Mouse (Mus musculus): ENCODE results near the gene Lmo2. TPM values are rescaled to one million over a fixed set of nuclear protein-coding genes. Genes with fewer than 3 reads are reported as not detected.
"Not testable (repeated sequence)": the region's sequence is repeated elsewhere in the genome, so short reads cannot be mapped to it uniquely, and the experiment has no call there.

Lmo2 gene
- total and polyA plus RNA-seq, 3 experiments = 119 to 255 (median 184) TPM

DNA sequence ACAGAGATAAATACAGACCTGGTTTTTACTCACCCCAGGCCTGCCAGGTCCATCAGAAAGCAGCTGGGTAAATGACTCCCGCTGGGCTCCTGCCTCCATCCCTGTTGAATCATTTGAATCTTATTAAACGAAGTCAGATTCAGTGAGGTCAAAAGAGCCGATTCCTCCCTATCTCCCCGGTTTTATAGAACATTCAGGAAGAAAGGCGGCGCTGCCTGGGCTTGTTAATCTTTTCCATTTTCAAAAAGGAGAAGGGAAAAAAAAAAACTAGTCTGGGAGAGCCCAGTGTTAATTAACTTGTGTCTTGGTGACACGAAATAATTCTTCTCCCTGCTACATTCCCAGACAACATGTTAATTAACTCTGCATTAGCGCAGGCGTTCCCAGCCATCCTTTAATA lies 19.9 kb downstream of the Lmo2 start:
- ATAC-seq (ENCODE audit: extremely low read depth, insufficient number of reproducible peaks, low FRiP score, poor library complexity, severe bottlenecking) (no peak), DNase-seq (ENCODE audit: low spot score) (no peak)
- H3K4me1 ChIP-seq (ENCODE audit: insufficient read depth, low read depth, low read length) = peaks cover 65% of the 10 kb centered on the region

GRCm38 (mm10) chr2:103982250-103982649 lies 24.5 kb downstream of the Lmo2 start:
- Histone ChIP-seq H3K9me3 (replicated peaks) (no peaks in the 10 kb centered on the region), H3K36me3 (replicated peaks) (peaks cover 55% of the 10 kb centered on the region), H3K4me1 (ENCODE audit: insufficient read depth, low read depth, low read length) (peaks cover 34% of the 10 kb centered on the region), H3K4me3 (ENCODE audit: low read depth, low read length) (no peak overlapping the region), H3K27me3 (ENCODE audit: insufficient read depth, low read length) (no peaks in the 10 kb centered on the region)
- TF ChIP-seq CTCF (IDR thresholded peaks at IDR 0.05; ENCODE audit: low read depth, low read length) = peak; percentile 80
- no peak for TF ChIP-seq POLR2AphosphoS5 (IDR thresholded peaks at IDR 0.05; ENCODE audit: insufficient replicate concordance, low read depth, low read length)
- DNase-seq (ENCODE audit: low spot score) (peak; percentile 60), ATAC-seq (ENCODE audit: extremely low read depth, insufficient number of reproducible peaks, low FRiP score, poor library complexity, severe bottlenecking) (peak; percentile 55; the same call in 1 of the 2 replicates)

More for the DNA sequence above, 19.9 kb downstream of the Lmo2 start:
- no peak overlapping the region for H3K4me3 ChIP-seq (ENCODE audit: low read depth, low read length)
- peaks cover 91% of the 10 kb centered on the region for H3K36me3 ChIP-seq (replicated peaks)
- no peaks in the 10 kb centered on the region for H3K27me3 ChIP-seq (ENCODE audit: insufficient read depth, low read length)
- TF ChIP-seq TAL1 (conservative IDR thresholded peaks at IDR 0.05; ENCODE audit: low read depth, low read length) (no peak), CTCF (IDR thresholded peaks at IDR 0.05; ENCODE audit: low read depth, low read length) (no peak), POLR2AphosphoS5 (IDR thresholded peaks at IDR 0.05; ENCODE audit: insufficient replicate concordance, low read depth, low read length) (no peak), GATA1 (IDR thresholded peaks at IDR 0.05; ENCODE audit: borderline replicate concordance, low read length) (no peak), GATA2 (IDR thresholded peaks at IDR 0.05; ENCODE audit: borderline replicate concordance, low read depth, low read length) (no peak)
- H3K9me3 ChIP-seq (replicated peaks) = no peaks in the 10 kb centered on the region

- Histone ChIP-seq H3K4me1 (ENCODE audit: insufficient read depth, low read depth, low read length) (peaks cover 30% of the 10 kb centered on the region), H3K27me3 (ENCODE audit: insufficient read depth, low read length) (no peaks in the 10 kb centered on the region), H3K9me3 (replicated peaks) (no peaks in the 10 kb centered on the region), H3K36me3 (replicated peaks) (peaks cover 46% of the 10 kb centered on the region), H3K4me3 (ENCODE audit: low read depth, low read length) (no peak overlapping the region)
- TF ChIP-seq CTCF (IDR thresholded peaks at IDR 0.05; ENCODE audit: low read depth, low read length) = no peak
- no peak for TF ChIP-seq GATA2 (IDR thresholded peaks at IDR 0.05; ENCODE audit: borderline replicate concordance, low read depth, low read length)
- TF ChIP-seq POLR2AphosphoS5 (IDR thresholded peaks at IDR 0.05; ENCODE audit: insufficient replicate concordance, low read depth, low read length) = 0 out of 2 replicates have a peak, but pooled peaks have one; percentile 8
- no peak for DNase-seq (ENCODE audit: low spot score)
- ATAC-seq (ENCODE audit: extremely low read depth, insufficient number of reproducible peaks, low FRiP score, poor library complexity, severe bottlenecking) = no peak
Observed at GRCm38 (mm10) chr2:103983146-103983545, 25.4 kb downstream of the Lmo2 start.

GRCm38 (mm10) chr2:103987595-103987994 lies 29.8 kb downstream of the Lmo2 start:
- not testable (repeated sequence) for H3K36me3 ChIP-seq (replicated peaks); DNase-seq (ENCODE audit: low spot score); ATAC-seq (ENCODE audit: extremely low read depth, insufficient number of reproducible peaks, low FRiP score, poor library complexity, severe bottlenecking); H3K4me3 ChIP-seq (ENCODE audit: low read depth, low read length); H3K4me1 ChIP-seq (ENCODE audit: insufficient read depth, low read depth, low read length); H3K9me3 ChIP-seq (replicated peaks); H3K27me3 ChIP-seq (ENCODE audit: insufficient read depth, low read length)

- TF ChIP-seq GATA2 (IDR thresholded peaks at IDR 0.05; ENCODE audit: borderline replicate concordance, low read depth, low read length) (no peak), CTCF (IDR thresholded peaks at IDR 0.05; ENCODE audit: low read depth, low read length) (no peak), GATA1 (IDR thresholded peaks at IDR 0.05; ENCODE audit: borderline replicate concordance, low read length) (no peak), POLR2AphosphoS5 (IDR thresholded peaks at IDR 0.05; ENCODE audit: insufficient replicate concordance, low read depth, low read length) (no peak), TAL1 (conservative IDR thresholded peaks at IDR 0.05; ENCODE audit: low read depth, low read length) (no peak)
- H3K4me3 ChIP-seq (ENCODE audit: low read depth, low read length) = no peak overlapping the region
Observed at GRCm38 (mm10) chr2:103989724-103990123, 31.9 kb downstream of the Lmo2 start.

DNA sequence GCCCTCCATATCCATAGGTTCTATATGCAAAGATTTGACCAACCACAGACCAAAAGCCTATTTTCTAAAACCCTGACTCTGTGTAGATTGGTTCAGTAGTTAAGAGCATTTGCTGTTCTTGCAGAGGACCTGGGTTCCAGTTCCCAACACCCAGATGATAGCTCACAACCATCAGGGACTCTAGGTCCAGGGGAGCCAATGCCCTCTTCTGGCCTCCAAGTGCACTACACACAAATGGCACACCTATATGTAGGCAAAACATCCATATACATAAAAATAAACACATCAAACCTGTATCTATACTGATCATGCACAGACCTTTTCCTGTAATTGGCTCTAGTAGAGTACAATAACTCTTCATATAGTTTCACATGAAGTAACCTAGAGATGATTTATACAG lies 33.5 kb downstream of the Lmo2 start:
- ATAC-seq (ENCODE audit: extremely low read depth, insufficient number of reproducible peaks, low FRiP score, poor library complexity, severe bottlenecking) (no peak), DNase-seq (ENCODE audit: low spot score) (no peak)
- Histone ChIP-seq H3K36me3 (replicated peaks) (no peaks in the 10 kb centered on the region), H3K4me1 (ENCODE audit: insufficient read depth, low read depth, low read length) (no peaks in the 10 kb centered on the region), H3K4me3 (ENCODE audit: low read depth, low read length) (no peak overlapping the region), H3K27me3 (ENCODE audit: insufficient read depth, low read length) (peaks cover 16% of the 10 kb centered on the region), H3K9me3 (replicated peaks) (no peaks in the 10 kb centered on the region)
- TF ChIP-seq POLR2AphosphoS5 (IDR thresholded peaks at IDR 0.05; ENCODE audit: insufficient replicate concordance, low read depth, low read length) = no peak
- TF ChIP-seq TAL1 (conservative IDR thresholded peaks at IDR 0.05; ENCODE audit: low read depth, low read length) = no peak
- TF ChIP-seq GATA1 (IDR thresholded peaks at IDR 0.05; ENCODE audit: borderline replicate concordance, low read length) = no peak
- no peak for TF ChIP-seq CTCF (IDR thresholded peaks at IDR 0.05; ENCODE audit: low read depth, low read length)
- TF ChIP-seq GATA2 (IDR thresholded peaks at IDR 0.05; ENCODE audit: borderline replicate concordance, low read depth, low read length) = no peak

More at GRCm38 (mm10) chr2:103989724-103990123, 31.9 kb downstream of the Lmo2 start:
- ATAC-seq (ENCODE audit: extremely low read depth, insufficient number of reproducible peaks, low FRiP score, poor library complexity, severe bottlenecking) = no peak
- Histone ChIP-seq H3K9me3 (replicated peaks) (no peaks in the 10 kb centered on the region), H3K27me3 (ENCODE audit: insufficient read depth, low read length) (peaks cover 16% of the 10 kb centered on the region), H3K4me1 (ENCODE audit: insufficient read depth, low read depth, low read length) (no peaks in the 10 kb centered on the region), H3K36me3 (replicated peaks) (no peaks in the 10 kb centered on the region)
- DNase-seq (ENCODE audit: low spot score) = no peak

- Histone ChIP-seq H3K27me3 (ENCODE audit: insufficient read depth, low read length) (peaks cover 16% of the 10 kb centered on the region), H3K4me3 (ENCODE audit: low read depth, low read length) (no peak overlapping the region), H3K9me3 (replicated peaks) (no peaks in the 10 kb centered on the region), H3K4me1 (ENCODE audit: insufficient read depth, low read depth, low read length) (no peaks in the 10 kb centered on the region), H3K36me3 (replicated peaks) (no peaks in the 10 kb centered on the region)
- ATAC-seq (ENCODE audit: extremely low read depth, insufficient number of reproducible peaks, low FRiP score, poor library complexity, severe bottlenecking) = no peak
- TF ChIP-seq POLR2AphosphoS5 (IDR thresholded peaks at IDR 0.05; ENCODE audit: insufficient replicate concordance, low read depth, low read length) (no peak), GATA1 (IDR thresholded peaks at IDR 0.05; ENCODE audit: borderline replicate concordance, low read length) (no peak), CTCF (IDR thresholded peaks at IDR 0.05; ENCODE audit: low read depth, low read length) (no peak), GATA2 (IDR thresholded peaks at IDR 0.05; ENCODE audit: borderline replicate concordance, low read depth, low read length) (no peak), TAL1 (conservative IDR thresholded peaks at IDR 0.05; ENCODE audit: low read depth, low read length) (no peak)
- DNase-seq (ENCODE audit: low spot score) = no peak
Observed at GRCm38 (mm10) chr2:103992162-103992561, 34.4 kb downstream of the Lmo2 start.

Data from G1E (cell line).